Mouse (Mus musculus) forebrain, embryonic 12.5 days (tissue): ENCODE data around the gene Med24. TPM values are rescaled to one million over a fixed set of nuclear protein-coding genes. Genes with fewer than 3 reads are reported as not detected.

Source experiments
- ATAC-seq: fragments of 200-750 bp; cut with Nextera tagmentation; 2 replicates; pipeline ENCODE4 v1.8.0; 2017; ENCODE audit warnings: moderate TSS enrichment; ENCODE audit not compliant: low FRiP score
- H3K27ac ChIP-seq: fragments of 300-500 bp; sonication (generic); 2 replicates; pipeline ENCODE4 v1.5.1; 2016; ENCODE audit warnings: mild to moderate bottlenecking
- H3K27me3 ChIP-seq: fragments of 300-500 bp; sonication (generic); 2 replicates; pipeline ENCODE4 v1.6.1; 2016; ENCODE audit warnings: mild to moderate bottlenecking
- H3K36me3 ChIP-seq: fragments of 300-500 bp; sonication (generic); replicated peaks from 2 replicates; pipeline ENCODE4 v1.6.1; 2016; ENCODE audit warnings: mild to moderate bottlenecking
- H3K4me1 ChIP-seq: fragments of 300-500 bp; sonication (generic); 2 replicates; pipeline ENCODE4 v1.6.1; 2016
- H3K4me2 ChIP-seq: fragments of 300-500 bp; sonication (generic); 2 replicates; pipeline ENCODE4 v1.6.1; 2016; ENCODE audit warnings: mild to moderate bottlenecking, moderate library complexity
- H3K4me3 ChIP-seq: fragments of 300-500 bp; sonication (generic); replicated peaks from 2 replicates; pipeline ENCODE4 v1.5.1; 2016; ENCODE audit warnings: mild to moderate bottlenecking
- H3K9ac ChIP-seq: fragments of 300-500 bp; sonication (generic); 2 replicates; pipeline ENCODE4 v1.6.1; 2016; ENCODE audit warnings: mild to moderate bottlenecking
- H3K9me3 ChIP-seq: fragments of 300-500 bp; sonication (generic); 2 replicates; pipeline ENCODE4 v1.6.1; 2016
- WGBS: fragments of 180-500 bp; shearing (Covaris S2); methylation state at CpG from one replicate; pipeline ENCODE4 v1.1.7; 2016; 5-methylcytosine and 5-hydroxymethylcytosine counted together
- polyA plus RNA-seq: library from polyadenylated mRNA; unstranded; fragments of >200 nt; fragmentation: Nextera tagmentation; extraction: Ambion mirVana; gene quantifications from 2 replicates; pipeline ENCODE4 v1.2.1, GENCODE M21; 2016

Gene Med24
- polyA plus RNA-seq, 1 experiment from 2014 or later = 88.1 TPM

GRCm38 (mm10) chr11:98748506-98749416 lies 19.5 kb upstream of the Med24 start:
- H3K36me3 ChIP-seq = peaks cover 6% of the 10 kb centered on the region
- H3K9me3 ChIP-seq = no peaks in the 10 kb centered on the region
- H3K4me3 ChIP-seq = peak overlapping the region; percentile 16
- 17% methylated on average over 15 of the region's 15 CpGs for WGBS
- H3K4me2 ChIP-seq = peak overlapping the region; percentile 50
- H3K4me1 ChIP-seq = peaks cover 93% of the 10 kb centered on the region
- peak overlapping the region; percentile 94 for H3K27ac ChIP-seq
- no peaks in the 10 kb centered on the region for H3K27me3 ChIP-seq
- peak overlapping the region; percentile 55 for H3K9ac ChIP-seq
- peak; percentile 39 for ATAC-seq

GRCm38 (mm10) chr11:98747804-98748505 lies 18.7 kb upstream of the Med24 start:
- H3K36me3 ChIP-seq = no peaks in the 10 kb centered on the region
- H3K4me2 ChIP-seq = peak overlapping the region; percentile 50
- peaks cover 100% of the 10 kb centered on the region for H3K4me1 ChIP-seq
- ATAC-seq = no peak
- peak overlapping the region; percentile 94 for H3K27ac ChIP-seq
- 27% methylated on average over 6 of the region's 6 CpGs for WGBS
- H3K9me3 ChIP-seq = no peaks in the 10 kb centered on the region
- peak overlapping the region; percentile 55 for H3K9ac ChIP-seq
- H3K4me3 ChIP-seq = peak overlapping the region; percentile 18
- no peaks in the 10 kb centered on the region for H3K27me3 ChIP-seq

GRCm38 (mm10) chr11:98746855-98747693 lies 17.8 kb upstream of the Med24 start:
- peak overlapping the region; percentile 55; the same call in 1 of the 2 replicates for H3K9ac ChIP-seq
- peak; percentile 62 for ATAC-seq

GRCm38 (mm10) chr11:98745932-98746853 lies 17.0 kb upstream of the Med24 start:
- Histone ChIP-seq H3K4me2 (peak overlapping the region; percentile 50), H3K9ac (peak overlapping the region; percentile 55; the same call in 1 of the 2 replicates)
- 49% methylated on average over 12 of the region's 12 CpGs for WGBS

More at GRCm38 (mm10) chr11:98746855-98747693, 17.8 kb upstream of the Med24 start:
- Histone ChIP-seq H3K36me3 (no peaks in the 10 kb centered on the region), H3K4me3 (peak overlapping the region; percentile 18), H3K27me3 (no peaks in the 10 kb centered on the region), H3K4me1 (peaks cover 97% of the 10 kb centered on the region), H3K9me3 (no peaks in the 10 kb centered on the region), H3K4me2 (peak overlapping the region; percentile 50), H3K27ac (peak overlapping the region; percentile 94)
- 9% methylated on average over 19 of the region's 19 CpGs for WGBS

GRCm38 (mm10) chr11:98744456-98745019 lies 15.3 kb upstream of the Med24 start:
- Histone ChIP-seq H3K4me2 (peak overlapping the region; percentile 74), H3K4me3 (peak overlapping the region; percentile 84), H3K27me3 (no peaks in the 10 kb centered on the region), H3K36me3 (no peaks in the 10 kb centered on the region), H3K27ac (peak overlapping the region; percentile 98), H3K4me1 (peaks cover 90% of the 10 kb centered on the region), H3K9me3 (no peaks in the 10 kb centered on the region), H3K9ac (peak overlapping the region; percentile 94)
- 41% methylated on average over 7 of the region's 7 CpGs for WGBS
- no peak for ATAC-seq

More at GRCm38 (mm10) chr11:98745932-98746853, 17.0 kb upstream of the Med24 start:
- Histone ChIP-seq H3K27me3 (no peaks in the 10 kb centered on the region), H3K4me1 (peaks cover 90% of the 10 kb centered on the region), H3K36me3 (no peaks in the 10 kb centered on the region), H3K27ac (peak overlapping the region; percentile 94), H3K9me3 (no peaks in the 10 kb centered on the region), H3K4me3 (no peak overlapping the region)
- ATAC-seq = no peak

GRCm38 (mm10) chr11:98743655-98744345 lies 14.6 kb upstream of the Med24 start:
- H3K27ac ChIP-seq = peak overlapping the region; percentile 98
- 5% methylated on average over 9 of the region's 9 CpGs for WGBS
- H3K27me3 ChIP-seq = no peaks in the 10 kb centered on the region
- no peaks in the 10 kb centered on the region for H3K36me3 ChIP-seq
- peak overlapping the region; percentile 74 for H3K4me2 ChIP-seq
- no peaks in the 10 kb centered on the region for H3K9me3 ChIP-seq
- peak overlapping the region; percentile 94 for H3K9ac ChIP-seq
- H3K4me3 ChIP-seq = peak overlapping the region; percentile 84
- peaks cover 89% of the 10 kb centered on the region for H3K4me1 ChIP-seq
- no peak for ATAC-seq

- peak overlapping the region; percentile 84 for H3K4me3 ChIP-seq
- H3K9me3 ChIP-seq = no peaks in the 10 kb centered on the region
- H3K27ac ChIP-seq = peak overlapping the region; percentile 98
- peak overlapping the region; percentile 94 for H3K9ac ChIP-seq
- peak overlapping the region; percentile 74 for H3K4me2 ChIP-seq
- ATAC-seq = peak; percentile 9; the same call in 1 of the 2 replicates
- H3K27me3 ChIP-seq = no peaks in the 10 kb centered on the region
- peaks cover 86% of the 10 kb centered on the region for H3K4me1 ChIP-seq
- H3K36me3 ChIP-seq = no peaks in the 10 kb centered on the region
- 5% methylated on average over 20 of the region's 21 CpGs for WGBS
These were observed 13.4 kb upstream of the Med24 start for GRCm38 (mm10) chr11:98742397-98743291.

- H3K36me3 ChIP-seq = no peaks in the 10 kb centered on the region
- peak overlapping the region; percentile 74 for H3K4me2 ChIP-seq
- H3K9me3 ChIP-seq = no peaks in the 10 kb centered on the region
- peaks cover 77% of the 10 kb centered on the region for H3K4me1 ChIP-seq
- 1% methylated on average over 60 of the region's 86 CpGs for WGBS
- peak; percentile 76 for ATAC-seq
- H3K9ac ChIP-seq = peak overlapping the region; percentile 94
- H3K27me3 ChIP-seq = no peaks in the 10 kb centered on the region
- peak overlapping the region; percentile 98 for H3K27ac ChIP-seq
- peak overlapping the region; percentile 84 for H3K4me3 ChIP-seq
These were observed 12.6 kb upstream of the Med24 start for GRCm38 (mm10) chr11:98741622-98742396.

GRCm38 (mm10) chr11:98741051-98741620 lies 11.9 kb upstream of the Med24 start:
- H3K9me3 ChIP-seq = no peaks in the 10 kb centered on the region
- H3K36me3 ChIP-seq = no peaks in the 10 kb centered on the region
- peaks cover 71% of the 10 kb centered on the region for H3K4me1 ChIP-seq
- H3K4me3 ChIP-seq = peak overlapping the region; percentile 84
- H3K27ac ChIP-seq = peak overlapping the region; percentile 98
- WGBS = 2% methylated on average over 17 of the region's 17 CpGs
- H3K4me2 ChIP-seq = peak overlapping the region; percentile 74
- no peaks in the 10 kb centered on the region for H3K27me3 ChIP-seq
- no peak for ATAC-seq
- H3K9ac ChIP-seq = peak overlapping the region; percentile 94
